Mouse (Mus musculus): ENCODE data around the gene Aff3.

The Aff3 gene

DNA sequence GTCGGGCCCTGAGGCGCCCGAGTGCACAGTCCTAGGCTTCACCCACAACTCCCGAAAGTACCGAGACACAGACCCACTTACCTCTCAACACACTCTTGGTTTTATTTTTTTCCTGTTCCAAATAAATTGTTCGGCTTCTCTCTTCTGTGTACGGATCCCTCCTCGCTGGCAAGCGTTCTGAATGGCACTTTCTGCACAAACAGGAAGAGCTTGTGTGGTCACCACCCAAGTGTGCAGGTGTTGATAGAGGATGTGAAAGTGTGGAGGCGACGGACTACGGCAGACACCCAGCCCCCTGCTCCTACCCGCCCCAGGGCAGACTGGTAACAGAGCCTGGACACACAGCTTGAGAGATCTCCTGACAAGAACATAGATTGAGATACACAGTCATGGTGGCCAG lies at the start of gene Aff3:
Aff3 (minus strand) TSS at position 179 of the 400 bp plus-strand sequence.
- DNase-seq (ENCODE audit: low spot score in 2 of 2), result peak; percentile 61 to 76

DNA sequence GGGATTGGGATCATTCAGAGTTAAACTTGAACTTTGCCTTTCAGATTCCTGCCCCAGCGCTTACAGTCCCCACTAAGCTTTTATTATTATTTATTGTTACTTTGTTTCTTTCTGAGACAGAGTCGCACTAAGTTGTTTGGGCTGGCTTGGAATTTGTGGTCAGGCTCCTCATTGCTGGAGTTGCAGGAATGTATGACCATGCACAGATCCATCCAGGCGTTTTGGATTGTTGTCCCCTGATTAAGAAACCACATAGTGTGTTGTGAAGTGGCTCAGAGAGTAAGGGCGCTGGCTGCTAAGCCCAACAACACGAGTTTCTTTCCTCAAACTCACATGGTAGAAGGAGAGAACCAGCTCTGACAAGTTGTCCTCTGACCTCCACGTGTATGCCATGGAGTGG lies 35.9 kb upstream of the Aff3 start:
- DNase-seq (ENCODE audit: low spot score in 2 of 2), result no peak

DNA sequence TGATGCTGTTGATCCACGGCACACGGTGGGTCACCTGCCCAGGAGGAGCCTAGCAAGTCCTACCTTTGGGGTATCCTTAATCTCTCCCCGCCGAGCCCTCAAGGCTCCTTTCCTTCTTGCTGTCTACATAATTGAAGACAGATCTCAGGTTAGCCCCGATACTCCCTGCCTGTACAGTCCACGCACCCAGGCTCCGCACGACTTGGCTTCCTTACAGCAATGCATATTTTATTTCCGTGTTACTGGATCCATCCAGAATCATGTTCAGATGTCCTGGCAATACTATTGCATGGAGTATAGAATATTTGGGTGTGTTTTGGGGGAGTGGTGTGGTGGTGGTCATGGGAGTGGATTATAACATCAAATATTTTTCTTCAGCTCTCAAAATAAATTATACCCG lies 34.5 kb upstream of the Aff3 start:
- DNase-seq (ENCODE audit: low spot score in 2 of 2), result no peak

DNA sequence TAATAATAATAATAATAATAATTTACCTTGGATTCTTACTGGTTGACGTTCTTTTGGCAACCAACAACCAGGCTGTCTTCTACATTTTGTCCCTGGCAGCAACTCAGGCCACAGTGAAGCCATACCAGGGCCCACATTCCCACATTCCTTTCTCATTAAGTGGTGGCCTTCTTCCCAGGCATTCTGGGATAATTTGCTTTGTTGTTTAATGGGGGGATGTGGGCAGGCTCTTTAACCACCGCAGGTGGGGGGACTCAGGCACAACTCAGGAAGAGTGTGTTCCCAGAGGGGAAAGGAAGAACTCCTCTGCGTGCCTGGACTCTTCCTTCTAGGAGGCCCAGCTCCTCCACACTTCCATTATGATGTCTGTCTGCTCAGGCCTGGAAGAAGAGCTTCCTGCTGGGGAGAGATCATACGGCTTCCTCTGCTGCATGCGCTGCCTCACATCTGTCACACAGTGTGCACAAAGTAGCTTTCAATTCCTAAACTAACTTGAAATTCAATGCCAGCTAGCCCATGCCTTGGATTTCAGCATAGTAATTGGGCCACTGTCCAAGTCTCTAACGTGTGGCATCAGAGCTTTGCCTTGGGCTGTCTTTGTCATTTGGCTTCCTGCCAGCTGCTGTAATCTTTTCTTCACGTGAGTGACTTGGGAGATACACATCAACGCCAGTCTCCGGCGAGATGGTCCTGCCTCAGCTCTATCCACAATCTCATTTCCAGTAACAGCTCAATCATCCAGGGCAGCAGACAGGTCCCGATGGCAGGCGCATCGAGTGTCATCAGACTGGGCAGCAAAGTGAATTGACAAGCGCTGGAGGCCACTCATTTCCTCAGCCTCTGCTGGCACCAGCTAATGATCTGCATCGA lies 31.3 kb upstream of the Aff3 start:
- DNase-seq (ENCODE audit: low spot score in 2 of 2), result no peak

DNA sequence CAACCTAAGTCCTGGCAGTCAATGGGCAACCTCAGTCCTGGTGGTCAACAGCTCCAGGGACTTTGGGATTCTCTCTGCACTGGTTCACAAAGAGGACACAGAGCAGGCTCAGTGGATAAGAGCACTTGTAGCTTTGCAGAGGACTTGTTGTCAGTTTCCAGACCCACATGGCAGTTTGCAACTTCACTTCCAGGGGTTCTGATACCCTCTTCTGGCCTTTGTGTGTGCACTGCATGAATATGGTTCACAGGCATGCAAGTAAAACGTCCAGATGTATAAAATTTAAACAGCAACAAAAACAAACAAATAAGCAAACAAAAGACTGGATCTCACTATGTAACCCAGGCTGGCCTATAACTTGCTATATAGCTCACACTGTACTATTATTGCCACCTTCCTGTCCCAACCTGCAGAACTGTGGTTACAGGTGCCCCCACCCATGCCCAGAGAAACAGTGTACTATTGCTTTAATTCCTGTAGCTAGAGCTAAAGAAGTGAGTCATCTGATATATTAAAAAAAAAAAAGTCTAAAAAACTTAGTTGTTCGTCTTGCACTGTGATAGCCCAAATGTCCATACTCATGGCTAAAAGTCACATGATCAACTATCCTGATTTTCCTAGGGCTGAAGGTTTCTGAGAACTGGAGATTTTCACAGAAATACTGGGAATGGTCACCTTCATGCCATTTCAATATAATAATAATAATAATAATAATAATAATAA lies 30.5 kb upstream of the Aff3 start:
- no peak for DNase-seq (ENCODE audit: low spot score in 2 of 2)

DNA sequence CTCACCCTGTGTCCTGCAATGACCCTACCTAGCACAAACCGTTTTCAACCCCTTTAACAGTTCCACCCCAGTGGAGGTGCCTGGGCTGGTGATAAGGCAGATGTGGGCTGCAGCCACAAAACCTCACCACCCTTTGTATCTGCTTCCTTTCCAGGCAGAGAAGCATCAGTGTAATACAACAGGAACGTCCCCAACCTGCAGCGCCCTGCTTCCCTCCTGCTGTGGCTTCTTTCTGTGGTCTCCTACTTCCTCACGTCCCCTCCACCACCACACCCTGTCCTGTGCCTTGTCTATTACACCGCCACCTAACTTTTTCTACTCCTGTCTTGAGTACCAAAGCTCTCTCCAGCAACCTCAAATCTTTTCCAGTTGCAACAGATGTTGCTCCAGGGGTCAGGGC lies 29.4 kb upstream of the Aff3 start:
- peak; percentile 28 to 64 for DNase-seq (ENCODE audit: low spot score in 2 of 2)

DNA sequence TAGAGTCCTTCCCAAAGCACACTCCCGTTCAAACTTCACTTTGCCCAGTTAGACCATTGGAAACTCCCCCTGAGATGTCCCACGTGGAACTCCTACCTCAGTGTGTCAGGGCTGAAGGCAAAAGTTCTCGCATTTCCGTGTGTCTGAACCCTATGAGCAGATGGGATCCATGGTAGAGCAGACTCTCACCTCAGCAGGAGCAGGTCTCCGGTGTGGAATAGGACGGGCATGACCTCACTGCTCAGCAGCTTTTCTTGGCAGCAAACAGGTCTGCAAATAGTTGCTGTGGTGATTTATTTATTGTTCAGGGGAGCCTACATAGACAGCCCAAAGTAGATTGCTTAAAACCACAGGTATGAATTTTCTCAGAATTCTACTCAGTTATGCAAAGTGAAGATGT lies 25.7 kb upstream of the Aff3 start:
- no peak for DNase-seq (ENCODE audit: low spot score in 2 of 2)

DNA sequence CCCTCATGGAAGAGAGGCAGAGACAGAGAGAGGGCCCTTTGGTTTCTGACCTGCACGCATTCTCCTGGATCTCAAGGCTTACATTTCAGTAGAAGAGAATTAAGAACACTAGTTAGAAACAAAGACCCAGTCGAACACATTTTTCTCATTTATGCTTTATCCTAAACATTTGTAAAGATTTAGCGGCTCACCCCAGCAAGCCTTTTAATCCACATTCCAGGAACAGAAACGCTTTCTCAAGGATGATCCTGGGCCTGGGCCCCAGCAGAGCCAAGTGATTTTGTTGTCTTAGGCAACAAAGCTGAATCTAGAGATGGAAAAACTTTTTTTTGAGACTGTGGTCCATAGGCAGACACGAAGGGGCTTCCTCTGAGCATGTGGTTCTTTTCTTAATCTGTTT lies 23.5 kb upstream of the Aff3 start:
- no peak for DNase-seq (ENCODE audit: low spot score in 2 of 2)

DNA sequence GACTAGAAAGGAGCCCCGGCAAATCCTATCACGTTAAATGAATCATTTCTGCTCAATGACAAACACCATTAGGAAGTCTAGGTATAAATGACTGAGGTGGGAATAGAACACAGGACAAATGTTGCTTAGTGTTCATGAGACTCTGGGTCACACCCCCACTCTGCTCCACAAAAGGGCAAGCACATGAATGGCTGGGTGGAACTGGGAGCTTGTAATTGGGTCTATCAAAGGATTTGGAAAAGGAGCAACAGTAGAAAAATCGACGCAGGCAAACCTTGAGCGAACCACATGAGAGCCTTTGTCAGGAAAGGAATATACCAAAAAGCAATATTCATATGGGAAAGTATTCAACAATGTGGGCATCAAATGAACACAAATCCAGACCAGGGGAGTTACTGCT lies 21.0 kb upstream of the Aff3 start:
- DNase-seq (ENCODE audit: low spot score in 2 of 2), result no peak

DNA sequence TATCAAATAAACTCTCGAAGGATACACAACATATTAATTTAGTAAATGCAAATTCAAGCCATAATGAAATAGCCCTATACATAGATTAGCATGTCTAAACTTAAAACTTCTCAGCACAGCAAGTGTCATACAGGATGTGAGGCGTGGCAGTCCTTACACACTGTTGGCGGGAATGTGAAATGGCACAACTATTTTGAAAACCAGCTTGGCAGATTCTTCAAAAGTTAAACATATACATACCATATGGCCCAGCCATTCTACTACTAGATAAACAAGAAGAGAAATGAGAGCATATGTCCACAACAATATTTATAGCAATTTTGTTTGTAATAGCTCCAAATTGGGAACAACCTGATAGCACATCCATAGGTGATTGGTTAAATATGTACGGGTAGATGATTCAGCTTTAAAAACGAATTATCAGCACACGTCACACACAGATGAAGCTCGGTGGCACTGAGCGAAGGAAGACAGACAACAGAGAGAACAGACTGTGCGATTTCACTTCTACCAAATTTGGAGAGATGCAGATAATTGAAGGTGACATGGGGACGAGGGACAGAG lies 18.5 kb upstream of the Aff3 start:
- no peak for DNase-seq (ENCODE audit: low spot score in 2 of 2)

DNA sequence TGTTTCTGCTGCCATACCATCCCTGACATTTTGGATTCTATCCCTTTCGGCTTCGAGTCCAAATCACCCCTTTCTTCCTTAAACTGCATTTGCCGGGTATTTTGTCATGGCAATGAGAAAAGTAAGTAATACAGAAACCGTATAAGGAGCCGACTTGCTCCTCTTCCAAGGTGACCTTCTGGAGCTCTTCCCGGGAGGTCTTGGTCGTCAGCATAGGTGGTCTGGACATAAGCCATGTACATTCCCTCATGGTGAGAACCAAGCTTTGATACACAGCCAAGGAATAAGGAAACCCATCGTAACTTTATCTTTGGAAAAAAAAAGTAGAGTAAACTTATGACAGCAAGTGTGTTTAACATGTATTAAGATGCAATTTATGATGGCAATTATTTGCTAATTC lies 15.1 kb upstream of the Aff3 start:
- DNase-seq (ENCODE audit: low spot score in 2 of 2), result no peak

DNA sequence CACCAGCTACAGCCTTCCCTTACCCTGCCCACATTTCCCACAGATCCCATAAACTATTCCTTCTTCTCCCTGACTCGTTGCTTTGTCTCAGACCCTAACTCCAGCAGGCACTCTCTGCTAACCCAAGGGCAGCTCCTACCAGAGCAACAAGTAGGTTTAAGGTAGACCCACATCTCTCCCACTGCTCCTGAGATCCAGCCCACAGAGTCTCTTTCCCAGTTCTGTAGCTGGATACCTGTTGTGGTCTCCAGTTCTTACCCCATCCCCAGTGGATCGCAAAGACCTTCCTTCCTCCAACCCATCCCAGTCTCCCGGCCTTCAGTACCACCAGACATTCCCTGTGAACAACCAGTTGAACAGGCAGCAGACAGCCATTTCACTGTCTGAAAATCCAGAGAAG lies 7.0 kb upstream of the Aff3 start:
- DNase-seq (ENCODE audit: low spot score in 2 of 2), result peak in 1 of 2 experiments; percentile 51

DNA sequence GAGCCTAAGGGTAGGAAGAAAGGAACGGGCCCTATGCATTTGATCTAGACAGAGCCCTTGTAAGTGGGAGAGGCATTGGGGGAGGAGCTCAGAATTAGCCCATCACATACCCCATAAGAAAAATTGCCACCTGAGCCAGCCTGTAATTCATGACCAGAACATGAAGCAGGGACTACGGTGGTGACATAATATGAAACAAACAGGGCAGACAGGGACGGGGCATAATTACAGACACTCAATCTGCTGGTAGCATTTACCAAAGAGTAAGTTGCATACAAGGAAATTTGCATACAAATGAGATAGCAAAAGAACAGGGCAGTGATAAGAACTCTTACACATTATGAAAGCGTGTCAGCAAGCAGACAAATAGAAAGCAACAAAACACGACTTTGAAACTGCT lies 6.3 kb upstream of the Aff3 start:
- DNase-seq (ENCODE audit: low spot score in 2 of 2), result peak in 1 of 2 experiments; percentile 35

DNA sequence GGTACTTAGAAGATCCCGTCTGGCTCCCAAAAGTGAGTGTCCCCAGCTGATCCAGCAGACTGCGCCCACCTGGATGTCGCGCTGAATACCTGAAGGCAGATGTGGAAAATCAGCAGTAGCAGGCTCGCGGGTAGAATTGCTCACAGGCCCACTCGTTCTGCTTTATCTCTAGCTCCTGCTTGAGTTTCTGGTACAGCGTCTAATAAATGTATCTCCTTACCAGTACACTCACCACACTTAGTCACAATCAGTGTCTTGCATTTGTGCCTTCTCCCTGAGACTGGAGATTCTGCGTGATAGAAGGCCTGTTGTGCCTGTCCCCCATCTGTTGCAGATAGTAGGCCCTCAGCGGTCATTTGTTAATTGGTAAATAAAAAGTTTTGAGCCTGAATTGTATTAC lies 3.6 kb upstream of the Aff3 start:
- DNase-seq (ENCODE audit: low spot score in 2 of 2), result no peak

DNA sequence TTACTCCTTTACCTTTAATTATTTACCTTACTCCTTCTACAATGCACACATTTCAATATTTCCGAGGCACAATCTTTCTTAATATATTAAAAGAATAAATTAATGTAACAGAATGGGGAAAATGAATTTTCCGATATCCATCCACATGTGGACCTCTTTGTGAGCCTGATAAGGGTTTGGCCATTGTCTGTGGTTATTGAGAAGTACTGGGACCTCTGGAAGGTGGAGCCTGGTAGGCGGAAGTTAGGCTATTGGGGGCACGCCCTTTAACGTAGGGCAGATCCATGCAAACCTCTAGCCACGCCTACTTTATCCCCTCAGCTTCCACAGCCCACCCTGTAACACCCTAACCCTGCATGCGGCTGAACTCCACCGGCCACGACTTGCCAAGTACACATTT lies 3.1 kb upstream of the Aff3 start:
- no peak for DNase-seq (ENCODE audit: low spot score in 2 of 2)

DNA sequence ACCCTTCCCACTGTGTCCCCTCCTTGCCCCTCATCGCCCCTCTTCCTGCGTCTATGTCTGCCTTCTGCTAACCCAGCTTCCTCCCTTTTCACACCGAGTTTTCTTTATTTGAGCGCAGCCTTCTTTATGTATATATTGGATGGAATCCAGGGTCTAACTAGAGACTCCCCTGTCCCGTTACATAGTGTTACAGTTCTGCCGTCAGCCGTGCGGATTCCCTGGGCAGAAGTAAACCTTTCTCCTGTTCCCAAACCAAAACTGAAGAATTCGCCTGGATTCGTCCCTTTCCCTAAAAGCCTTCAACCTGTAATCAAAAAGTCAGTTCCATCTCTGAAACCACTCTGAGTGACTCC lies 2.0 kb upstream of the Aff3 start:
- DNase-seq (ENCODE audit: low spot score in 2 of 2), result no peak

DNA sequence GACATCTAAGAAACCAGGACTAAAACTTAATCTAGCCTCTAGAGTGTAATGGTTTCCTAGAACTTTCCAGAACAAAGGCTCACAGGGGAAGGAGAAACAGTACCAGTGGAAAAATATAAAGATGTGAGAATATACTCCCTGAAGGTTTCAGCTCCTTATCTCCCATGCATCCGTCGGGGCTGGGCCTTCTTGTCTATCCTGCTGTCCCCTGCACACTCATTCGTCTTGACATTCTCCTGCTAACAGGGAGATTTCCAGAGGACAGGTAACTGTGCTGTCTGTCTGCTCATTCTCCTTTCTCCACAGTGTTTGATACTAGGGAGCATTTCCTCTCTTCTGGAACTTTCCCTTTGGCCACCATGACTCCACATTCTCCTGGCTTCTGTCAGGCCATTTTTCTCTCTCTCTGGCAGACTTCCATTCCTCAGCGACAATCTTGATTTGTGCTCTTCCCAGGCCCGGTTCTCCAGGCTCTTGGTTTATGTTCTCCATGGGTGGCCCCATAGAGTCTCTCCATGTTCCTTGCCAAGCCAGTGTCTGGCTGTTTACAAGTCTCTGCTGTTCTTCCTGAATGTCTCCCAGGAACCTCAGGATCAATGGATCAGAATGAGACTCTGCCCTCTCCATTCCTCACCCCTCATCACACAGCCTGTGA lies 1.5 kb upstream of the Aff3 start:
- no peak for DNase-seq (ENCODE audit: low spot score in 2 of 2)

DNA sequence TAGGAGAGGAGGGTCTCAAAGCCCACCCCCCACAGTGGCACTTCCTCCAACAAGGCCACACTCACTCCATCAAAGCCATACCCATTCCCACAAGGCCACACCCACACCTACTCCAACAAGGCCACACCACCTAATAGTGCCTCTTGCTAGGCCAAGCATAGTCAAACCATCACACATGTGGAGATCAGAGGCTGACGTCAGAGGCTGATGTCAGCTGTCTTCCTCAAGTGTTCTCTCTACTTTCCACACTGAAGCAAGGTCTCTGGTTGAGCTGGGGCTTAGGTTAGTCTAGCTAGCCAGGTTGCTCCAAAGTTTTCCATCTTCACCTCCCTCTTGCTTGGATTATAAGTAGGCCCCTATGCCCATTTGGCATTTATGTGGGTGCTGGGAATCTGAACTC lies 856 bp upstream of the Aff3 start:
- no peak for DNase-seq (ENCODE audit: low spot score in 2 of 2)

DNA sequence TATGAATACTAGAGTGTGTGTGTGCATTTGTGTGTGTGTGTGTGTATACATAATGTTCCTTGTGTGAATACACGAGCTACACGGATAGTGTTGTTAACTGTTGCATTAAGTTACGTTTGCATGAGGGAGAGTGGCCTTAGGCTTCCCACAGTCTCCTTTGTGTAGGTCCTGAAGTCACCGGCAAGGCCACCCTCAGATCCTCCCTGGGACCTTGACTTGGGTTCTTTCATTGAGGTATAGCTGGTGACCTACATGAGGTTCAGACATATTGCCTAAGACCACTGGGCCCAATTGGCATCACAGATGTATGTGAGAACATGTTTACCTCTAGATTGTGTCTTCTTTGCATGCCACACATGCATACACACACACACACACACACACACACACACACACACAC lies 494 bp downstream of the Aff3 start:
- no peak for DNase-seq (ENCODE audit: low spot score in 2 of 2)

DNA sequence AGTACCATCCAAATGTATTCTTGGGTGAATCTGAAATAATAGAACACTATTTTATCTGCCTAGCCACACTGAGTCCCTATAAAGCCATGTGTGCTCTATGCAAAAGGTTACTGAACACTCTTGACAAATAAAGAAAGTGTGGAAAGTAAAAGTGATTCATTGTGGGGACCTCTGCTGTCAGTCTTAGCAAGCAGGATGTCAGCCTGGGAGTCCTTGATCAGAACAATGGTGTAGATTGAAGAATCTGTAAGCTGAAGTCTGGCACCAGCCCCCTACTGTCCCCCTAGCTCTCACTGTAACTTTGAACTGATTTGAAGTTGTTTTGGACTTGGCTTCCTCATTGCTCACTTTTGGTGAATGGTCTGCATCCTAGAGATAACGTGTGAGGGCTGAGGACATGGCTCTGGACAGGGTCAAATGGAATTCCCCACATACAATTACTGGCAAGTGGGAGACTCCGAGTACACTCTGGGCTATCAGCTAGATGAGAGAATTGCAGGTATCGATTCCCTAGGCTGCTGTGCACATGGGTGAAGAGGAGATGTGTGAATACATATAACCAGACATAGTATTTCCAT lies 2.0 kb downstream of the Aff3 start:
- no peak for DNase-seq (ENCODE audit: low spot score in 2 of 2)

DNA sequence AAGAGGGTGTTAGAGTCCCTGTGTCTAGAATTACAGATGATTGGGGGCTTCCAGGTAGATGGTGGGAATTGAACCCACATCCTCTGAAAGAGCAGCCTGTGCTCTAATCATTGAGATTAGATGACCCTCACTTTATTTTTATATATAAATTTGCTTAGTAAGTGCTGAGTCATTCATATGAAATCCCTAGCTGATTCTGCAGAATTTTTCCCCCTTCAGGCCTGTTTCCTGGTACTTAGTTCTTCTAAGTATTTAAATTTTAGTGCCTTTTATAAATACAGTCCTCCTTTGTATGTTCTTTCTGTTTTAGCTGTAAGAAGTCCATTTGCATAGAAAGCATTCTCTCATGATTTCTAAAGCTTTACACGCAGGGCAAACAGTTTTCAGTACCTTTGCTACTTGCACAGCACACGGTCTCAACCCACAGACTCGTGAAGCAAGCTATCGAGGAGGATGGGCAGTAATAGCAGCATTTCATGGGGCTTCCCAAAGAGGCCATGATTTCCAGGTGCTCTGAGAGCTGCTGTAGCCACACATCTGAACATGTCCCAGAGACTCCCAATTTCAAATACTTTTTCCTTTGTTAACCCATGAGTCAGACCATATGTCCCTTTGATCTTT lies 5.7 kb downstream of the Aff3 start:
- no peak for DNase-seq (ENCODE audit: low spot score in 2 of 2)

DNA sequence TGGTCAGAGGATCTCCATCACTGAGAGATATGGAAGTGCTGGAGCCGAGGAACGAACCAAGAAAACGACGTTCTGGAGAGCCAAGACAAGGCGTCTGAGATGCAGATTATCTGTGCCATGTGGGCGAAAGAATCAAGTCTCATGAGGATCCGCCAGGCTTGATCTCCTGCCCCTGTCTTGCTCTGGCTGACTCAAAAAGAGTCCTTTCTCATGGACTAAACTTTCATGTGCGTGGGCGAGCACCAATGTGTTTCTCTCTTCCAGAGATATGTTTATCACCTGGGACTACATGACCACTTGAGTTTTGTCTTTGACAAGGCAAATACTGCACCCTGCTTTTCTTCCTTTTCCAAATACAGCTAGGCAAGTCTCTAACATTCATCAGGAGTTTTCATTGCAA lies 6.4 kb downstream of the Aff3 start:
- no peak for DNase-seq (ENCODE audit: low spot score in 2 of 2)
